ENCODE assay signal across 24 mouse cellular contexts in genomic region chr2:165962824-165963223, GRCm38 (mm10).
"Had no signal": no experiment of that assay in that cellular context is flagged by ENCODE, and none has a peak within 500 bp of the region (broad histone marks: within the 10 kb centered on the region; RNA-seq: fewer than 3 reads in every experiment).

No protein-coding gene starts in this region.

- H3K27ac ChIP-seq: gastrocnemius, adult 2 months; heart, adult 2 months; hindbrain, embryonic 10.5 days; hindbrain, embryonic 12.5 days; hindbrain, embryonic 14.5 days; intestine, embryonic 15.5 days; limb, embryonic 13.5 days; limb, embryonic 15.5 days; liver, embryonic 13.5 days had no signal

- DNase-seq: gastrocnemius, adult 2 months; gastrocnemius, postnatal 10 days; gastrocnemius, postnatal 25 days; heart, adult 2 months; heart, postnatal 10 days; heart, postnatal 36 days; kidney, adult 18-20 months; kidney, adult 8-10 months; kidney, postnatal 10 days; kidney, postnatal 36 days; layer of hippocampus, adult 9-11 months; layer of hippocampus, postnatal 36 days; left cerebral cortex, postnatal 4 days; liver, embryonic 13.5 days had no signal

- H3K4me1 ChIP-seq: intestine, embryonic 15.5 days; limb, embryonic 13.5 days had no signal

- H3K9ac ChIP-seq: hindbrain, embryonic 12.5 days; hindbrain, embryonic 14.5 days; intestine, embryonic 15.5 days; limb, embryonic 13.5 days; limb, embryonic 15.5 days; liver, embryonic 13.5 days had no signal

- ATAC-seq: forebrain, embryonic 16.5 days; hindbrain, embryonic 16.5 days; inflammation-experienced regulatory T-cells, adult 6 months; intestine, embryonic 15.5 days; intestine, postnatal 0 days had no signal

- H3K27me3 ChIP-seq: hindbrain, embryonic 12.5 days; intestine, embryonic 15.5 days; limb, embryonic 13.5 days; limb, embryonic 15.5 days; liver, embryonic 13.5 days had no signal

- H3K4me2 ChIP-seq: hindbrain, embryonic 12.5 days; hindbrain, embryonic 14.5 days; intestine, embryonic 15.5 days; limb, embryonic 13.5 days; limb, embryonic 15.5 days; liver, embryonic 13.5 days had no signal

- H3K4me3 ChIP-seq: gastrocnemius, adult 2 months; heart, adult 2 months; hindbrain, embryonic 10.5 days; hindbrain, embryonic 12.5 days; intestine, embryonic 15.5 days; limb, embryonic 13.5 days; limb, embryonic 15.5 days; liver, embryonic 13.5 days had no signal

- H3K36me3 ChIP-seq: hindbrain, embryonic 10.5 days; hindbrain, embryonic 12.5 days; intestine, embryonic 15.5 days; limb, embryonic 13.5 days; limb, embryonic 15.5 days; liver, embryonic 13.5 days had no signal

- H3K9me3 ChIP-seq: hindbrain, embryonic 10.5 days; hindbrain, embryonic 12.5 days; intestine, embryonic 15.5 days; limb, embryonic 13.5 days; limb, embryonic 15.5 days; liver, embryonic 13.5 days had no signal
